Mouse (Mus musculus) thymus, adult 2 months (tissue): ENCODE data around the gene Alkbh4. TPM values are rescaled to one million over a fixed set of nuclear protein-coding genes. Genes with fewer than 3 reads are reported as not detected.
"Not testable (repeated sequence)": the region's sequence is repeated elsewhere in the genome, so short reads cannot be mapped to it uniquely, and the experiment has no call there.

ENCODE experiments used
- DNase-seq: peaks from one replicate; pipeline ENCODE4 v3.0.0; 2021
- H3K27ac ChIP-seq: fragments of 200-500 bp; 2 replicates; pipeline ENCODE4 v1.5.1; 2012; ENCODE audit warnings: low read length, control low read depth; ENCODE audit not compliant: control insufficient read depth, insufficient read depth
- H3K27me3 ChIP-seq: fragments of 200-500 bp; 2 replicates; pipeline ENCODE4 v1.6.1; 2012; ENCODE audit warnings: mild to moderate bottlenecking, low read length, moderate library complexity, mixed read lengths; ENCODE audit not compliant: control insufficient read depth, insufficient read depth
- H3K36me3 ChIP-seq: fragments of 200-500 bp; 2 replicates; pipeline ENCODE4 v1.6.1; 2012; ENCODE audit warnings: mild to moderate bottlenecking, low read length, moderate library complexity; ENCODE audit not compliant: control insufficient read depth, insufficient read depth
- H3K4me1 ChIP-seq: fragments of 200-500 bp; replicated peaks from 2 replicates; pipeline ENCODE4 v1.6.1; 2012; ENCODE audit warnings: low read length; ENCODE audit not compliant: control insufficient read depth, insufficient read depth
- H3K4me3 ChIP-seq: fragments of 200-500 bp; 2 replicates; pipeline ENCODE4 v1.5.1; 2012; ENCODE audit warnings: mild to moderate bottlenecking, low read length, control low read depth, moderate library complexity; ENCODE audit not compliant: control insufficient read depth, insufficient read depth
- CTCF ChIP-seq: fragments of 200-500 bp; IDR thresholded peaks from 2 replicates; pipeline ENCODE4 v1.5.1; 2012; ENCODE audit warnings: mild to moderate bottlenecking, control low read depth, low read length, moderate library complexity, borderline replicate concordance; ENCODE audit not compliant: control insufficient read depth, poor library complexity, insufficient read depth; ENCODE audit errors: extremely low read depth
- POLR2A ChIP-seq: fragments of 200-500 bp; IDR thresholded peaks from 2 replicates; pipeline ENCODE4 v1.6.1; 2012; ENCODE audit warnings: mild to moderate bottlenecking, low read length, control low read depth, moderate library complexity; ENCODE audit not compliant: control insufficient read depth, poor library complexity, insufficient read depth; ENCODE audit errors: extremely low read depth
- WGBS: fragments of 180-500 bp; shearing (Covaris S2); methylation state at CpG from one replicate; pipeline ENCODE4 v1.1.7; 2018; 5-methylcytosine and 5-hydroxymethylcytosine counted together
- polyA plus RNA-seq: library from polyadenylated mRNA; depleted of rRNA; stranded (reverse); fragments of >200 nt; gene quantifications from 2 replicates; pipeline ENCODE4 v1.2.3, GENCODE M21; 2012

Alkbh4 gene
- polyA plus RNA-seq, 1 experiment, result 55.2 TPM

DNA sequence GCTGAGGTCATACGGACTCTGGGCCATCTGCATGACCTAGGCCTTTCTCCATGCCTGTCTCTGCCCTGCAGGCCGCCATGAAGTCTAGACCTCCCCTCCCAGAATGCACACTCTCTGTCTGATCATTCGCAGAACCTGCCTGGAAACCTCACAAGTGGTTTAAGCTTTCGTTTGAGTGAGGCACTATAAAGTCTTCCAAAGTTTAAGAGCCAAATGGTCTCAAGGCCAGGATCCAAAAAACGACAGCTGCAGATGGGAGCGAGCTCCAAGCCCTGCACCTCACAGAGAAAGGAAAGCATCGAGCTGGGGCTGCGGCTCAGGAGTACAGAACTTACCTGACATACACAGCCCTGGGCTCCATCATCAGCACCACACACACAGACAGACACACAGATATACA lies 16.4 kb downstream of the Alkbh4 start:
- Histone ChIP-seq H3K4me1 (peaks cover 28% of the 10 kb centered on the region), H3K36me3 (no peaks in the 10 kb centered on the region), H3K27ac (no peak overlapping the region), H3K4me3 (no peak overlapping the region), H3K27me3 (no peaks in the 10 kb centered on the region)
- TF ChIP-seq POLR2A (no peak), CTCF (no peak)
- 90% methylated on average over 8 of the region's 8 CpGs for WGBS
- no peak for DNase-seq

DNA sequence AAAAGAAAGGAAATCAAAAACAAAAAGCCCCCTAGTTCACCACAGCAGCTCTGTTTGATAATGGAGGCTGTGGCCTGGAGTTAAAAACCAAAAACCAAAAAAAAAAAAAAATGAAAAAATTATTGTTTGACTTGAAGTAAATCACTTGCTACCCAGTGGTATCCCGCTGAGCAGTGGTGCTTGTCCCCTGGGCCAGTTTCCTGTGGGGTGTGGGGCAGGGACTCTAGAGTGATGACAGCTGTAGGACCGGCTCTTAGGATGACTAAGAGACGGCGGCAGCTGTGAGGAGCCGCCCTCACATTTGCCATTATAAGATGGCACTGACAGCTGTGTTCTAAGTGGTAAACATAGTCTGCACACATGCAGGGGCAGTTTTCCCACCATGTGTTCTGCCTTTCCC lies 19.5 kb downstream of the Alkbh4 start:
- Histone ChIP-seq H3K27me3 (no peaks in the 10 kb centered on the region), H3K36me3 (peaks cover 5% of the 10 kb centered on the region), H3K4me3 (no peak overlapping the region), H3K4me1 (peaks cover 3% of the 10 kb centered on the region; the same call in 1 of the 2 replicates), H3K27ac (no peak overlapping the region)
- TF ChIP-seq POLR2A (no peak), CTCF (no peak)
- WGBS, result 57% methylated on average over 5 of the region's 5 CpGs
- DNase-seq, result no peak

DNA sequence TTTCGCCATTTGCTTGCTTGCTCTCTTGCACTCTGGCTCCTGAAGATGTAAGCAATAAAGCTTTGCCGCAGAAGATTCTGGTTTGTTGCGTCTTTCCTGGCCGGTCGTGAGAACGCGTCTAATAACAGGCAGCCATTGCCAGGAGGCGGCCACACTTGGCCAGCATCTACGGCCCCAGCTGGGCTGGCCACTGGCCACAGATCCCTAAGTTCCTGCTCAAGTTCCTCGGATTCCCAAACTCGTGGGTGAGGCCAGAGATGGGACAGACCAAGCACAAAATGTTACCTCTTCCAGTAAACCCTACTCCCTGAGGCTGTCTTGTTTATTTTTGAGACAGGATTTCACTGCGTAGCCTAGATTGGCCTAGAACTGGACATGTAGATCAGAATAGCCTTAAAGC lies 24.1 kb downstream of the Alkbh4 start:
- H3K27me3 ChIP-seq, H3K4me3 ChIP-seq, H3K4me1 ChIP-seq, H3K27ac ChIP-seq, DNase-seq: not testable (repeated sequence)
- H3K36me3 ChIP-seq, result peaks cover 24% of the 10 kb centered on the region
- 98% methylated on average over 11 of the region's 12 CpGs for WGBS

DNA sequence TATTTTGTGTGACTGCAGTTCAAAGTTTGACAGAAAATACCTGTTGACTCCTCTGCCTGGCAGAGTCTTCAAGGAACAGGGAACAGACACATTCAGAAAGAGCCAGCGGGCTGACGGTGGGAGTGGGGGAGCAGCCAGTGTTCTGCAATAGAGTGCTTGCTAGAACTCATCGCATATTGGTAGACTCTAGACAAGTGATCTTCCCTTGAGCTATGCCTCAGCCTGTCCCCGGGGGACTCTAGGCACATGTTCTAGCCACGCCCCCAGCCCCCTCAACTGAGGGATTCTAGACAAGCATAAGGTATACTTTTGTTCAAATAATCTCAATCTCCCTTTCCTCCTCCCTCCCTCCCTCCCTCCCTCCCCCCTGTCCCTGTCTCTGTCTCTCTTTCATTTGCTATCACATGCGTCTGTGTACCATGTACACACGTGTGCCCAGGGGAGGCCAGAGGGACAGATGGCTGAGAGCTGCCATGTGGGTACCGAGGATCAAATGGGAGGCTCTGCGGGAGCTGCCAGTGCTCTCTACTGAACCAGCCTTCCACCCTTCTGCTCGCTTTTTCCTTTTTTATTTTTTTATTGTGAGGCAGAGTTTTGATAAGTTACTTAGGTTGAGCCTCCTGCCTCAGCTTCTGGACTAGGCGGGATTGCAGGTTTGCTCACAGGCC lies 28.0 kb downstream of the Alkbh4 start:
- peaks cover 43% of the 10 kb centered on the region for H3K36me3 ChIP-seq
- DNase-seq, result no peak
- H3K4me3 ChIP-seq, result no peak overlapping the region
- no peak for TF ChIP-seq POLR2A
- no peak for TF ChIP-seq CTCF
- WGBS, result 97% methylated on average over 11 of the region's 11 CpGs
- no peak overlapping the region for H3K27ac ChIP-seq
- no peaks in the 10 kb centered on the region for H3K27me3 ChIP-seq
- peaks cover 6% of the 10 kb centered on the region; the same call in 1 of the 2 replicates for H3K4me1 ChIP-seq

DNA sequence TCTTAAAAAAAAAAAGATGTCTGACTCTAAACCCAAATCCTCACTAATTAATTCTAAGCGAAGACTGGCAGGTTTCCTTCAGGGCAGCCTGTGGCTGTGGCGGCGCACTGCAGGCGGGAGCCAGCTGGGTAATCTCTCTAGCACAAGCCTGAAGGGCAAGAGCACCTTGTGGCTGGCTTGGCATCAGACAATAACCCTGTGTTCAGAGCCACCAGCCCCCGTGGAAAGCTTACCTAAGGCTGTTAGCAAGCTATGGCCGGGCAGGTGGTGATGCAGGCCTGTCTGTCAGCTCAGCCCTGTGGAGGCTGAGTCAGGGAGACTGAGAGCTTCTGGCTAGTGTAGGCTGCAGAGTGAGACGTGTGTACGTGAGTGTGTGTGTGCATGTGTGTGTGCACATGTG lies 29.3 kb downstream of the Alkbh4 start:
- Histone ChIP-seq H3K27ac (no peak overlapping the region), H3K4me3 (no peak overlapping the region), H3K27me3 (no peaks in the 10 kb centered on the region), H3K36me3 (peaks cover 40% of the 10 kb centered on the region), H3K4me1 (peaks cover 12% of the 10 kb centered on the region)
- no peak for DNase-seq
- 89% methylated on average over 8 of the region's 8 CpGs for WGBS
- TF ChIP-seq CTCF (no peak), POLR2A (no peak)

DNA sequence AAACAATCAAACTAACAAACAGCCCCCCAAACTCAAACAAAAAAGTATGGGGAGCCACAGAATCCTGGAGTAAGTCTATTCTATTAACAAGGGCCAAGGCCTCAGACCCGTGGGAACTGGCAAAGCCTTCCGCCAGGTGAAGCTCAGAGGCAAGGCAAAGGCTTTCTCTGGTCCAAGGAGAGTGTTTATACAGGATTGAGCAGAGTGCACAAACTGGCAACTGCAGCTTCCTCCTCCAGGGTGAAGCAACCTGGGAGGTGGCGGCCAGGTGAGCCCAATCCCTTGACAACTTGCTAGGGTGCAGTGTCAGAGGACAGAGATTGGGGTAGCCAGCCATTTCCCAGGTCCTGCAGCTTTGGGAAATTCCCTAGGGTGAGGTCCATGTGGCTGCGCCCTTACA lies 31.4 kb downstream of the Alkbh4 start:
- Histone ChIP-seq H3K27ac (no peak overlapping the region), H3K4me3 (no peak overlapping the region), H3K27me3 (no peaks in the 10 kb centered on the region), H3K36me3 (peaks cover 28% of the 10 kb centered on the region), H3K4me1 (peaks cover 23% of the 10 kb centered on the region)
- TF ChIP-seq CTCF, result no peak
- no peak for TF ChIP-seq POLR2A
- 95% methylated on average over 4 of the region's 4 CpGs for WGBS
- no peak for DNase-seq

DNA sequence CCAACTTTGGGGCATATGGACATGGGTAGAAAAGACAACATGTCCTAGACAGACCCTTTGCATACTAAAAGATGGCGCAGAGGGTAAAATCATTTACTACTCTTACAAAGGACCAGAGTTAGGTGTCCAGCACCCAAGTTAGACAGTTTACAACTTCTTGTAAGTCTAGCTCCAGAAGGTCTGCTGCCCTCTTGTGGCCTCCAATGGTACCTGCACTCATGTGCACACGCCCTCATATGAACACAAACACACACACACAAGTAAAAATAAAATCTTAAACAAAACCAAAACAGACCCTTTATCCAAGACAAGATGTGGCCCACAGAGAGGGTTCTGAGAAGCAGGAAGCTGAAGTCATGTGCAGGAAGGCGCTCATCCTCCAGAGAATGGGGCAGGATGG lies 32.1 kb downstream of the Alkbh4 start:
- WGBS, result 98% methylated on average over 3 of the region's 3 CpGs
- TF ChIP-seq CTCF (no peak), POLR2A (no peak)
- H3K4me1 ChIP-seq, result peaks cover 30% of the 10 kb centered on the region
- no peak overlapping the region for H3K4me3 ChIP-seq
- H3K27ac ChIP-seq, result no peak overlapping the region
- H3K36me3 ChIP-seq, result peaks cover 23% of the 10 kb centered on the region
- no peaks in the 10 kb centered on the region for H3K27me3 ChIP-seq
- no peak for DNase-seq
